Mouse (Mus musculus) hindbrain, embryonic 16.5 days (tissue): Measurements from ENCODE around the gene Olfr532. TPM values are rescaled to one million over a fixed set of nuclear protein-coding genes. Genes with fewer than 3 reads are reported as not detected.
"Not testable (repeated sequence)": the region's sequence is repeated elsewhere in the genome, so short reads cannot be mapped to it uniquely, and the experiment has no call there.

Source experiments
- ATAC-seq: fragments of 200-750 bp; cut with Nextera tagmentation; 2 replicates; pipeline ENCODE4 v1.8.0; 2017; ENCODE audit warnings: moderate TSS enrichment, moderate library complexity
- H3K27ac ChIP-seq: fragments of 300-500 bp; sonication (generic); 2 replicates; pipeline ENCODE4 v1.5.1; 2014; ENCODE audit warnings: low read depth, mild to moderate bottlenecking, control low read depth, low read length, moderate library complexity
- H3K27me3 ChIP-seq: fragments of 300-500 bp; sonication (generic); replicated peaks from 2 replicates; pipeline ENCODE4 v1.6.1; 2014; ENCODE audit warnings: low read length; ENCODE audit not compliant: control insufficient read depth, insufficient read depth
- H3K36me3 ChIP-seq: fragments of 300-500 bp; sonication (generic); 2 replicates; pipeline ENCODE4 v1.6.1; 2014; ENCODE audit warnings: mild to moderate bottlenecking, low read length, moderate library complexity, mixed read lengths; ENCODE audit not compliant: control insufficient read depth, insufficient read depth
- H3K4me1 ChIP-seq: fragments of 300-500 bp; sonication (generic); 2 replicates; pipeline ENCODE4 v1.6.1; 2014; ENCODE audit warnings: low read depth, low read length; ENCODE audit not compliant: control insufficient read depth, insufficient read depth
- H3K4me2 ChIP-seq: fragments of 300-500 bp; sonication (generic); 2 replicates; pipeline ENCODE4 v1.6.1; 2014; ENCODE audit warnings: mild to moderate bottlenecking, low read length, control low read depth, moderate library complexity
- H3K4me3 ChIP-seq: fragments of 300-500 bp; sonication (generic); 2 replicates; pipeline ENCODE4 v1.5.1; 2014; ENCODE audit warnings: mild to moderate bottlenecking, low read length, control low read depth, moderate library complexity
- H3K9ac ChIP-seq: fragments of 300-500 bp; sonication (generic); 2 replicates; pipeline ENCODE4 v1.6.1; 2014; ENCODE audit warnings: low read depth, mild to moderate bottlenecking, control low read depth, low read length, moderate library complexity
- H3K9me3 ChIP-seq: fragments of 300-500 bp; sonication (generic); 2 replicates; pipeline ENCODE4 v1.6.1; 2014; ENCODE audit warnings: mild to moderate bottlenecking, low read length, moderate library complexity; ENCODE audit not compliant: control insufficient read depth
- WGBS: fragments of 180-500 bp; shearing (Covaris S2); extraction: QIAGEN DNeasy Blood & Tissue Kit; methylation state at CpG from one replicate; pipeline ENCODE4 v1.1.7; 2014; 5-methylcytosine and 5-hydroxymethylcytosine counted together
- polyA plus RNA-seq: library from polyadenylated mRNA; unstranded; fragments of >200 nt; fragmentation: Nextera tagmentation; extraction: Ambion mirVana; gene quantifications from 2 replicates; pipeline ENCODE4 v1.2.1, GENCODE M21; 2015

Gene Olfr532
- not detected in 2 replicates for polyA plus RNA-seq

DNA sequence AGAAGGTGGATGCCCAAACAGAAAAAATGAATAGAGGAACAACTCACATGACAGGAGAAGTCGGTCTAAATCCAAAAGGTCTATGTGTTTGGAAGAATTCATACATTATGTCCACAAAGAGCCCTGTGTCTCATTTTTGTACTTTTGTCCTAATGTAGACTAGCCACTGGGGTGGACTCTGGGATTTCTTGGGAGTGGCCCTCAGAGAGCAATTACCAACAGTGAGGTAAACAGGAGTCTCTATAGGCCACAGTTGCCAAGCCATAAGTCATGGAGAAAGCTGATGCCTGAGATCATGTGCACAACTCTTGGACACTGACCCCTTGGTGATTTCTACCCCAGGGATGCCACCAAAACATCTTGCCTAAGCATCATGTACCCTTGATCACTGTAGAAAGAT lies at the start of gene Olfr532:
TSS of gene Olfr532 (minus strand) at position 101 of the 400 bp plus-strand sequence.
- no peak within 1 kb of the TSS for H3K4me3 ChIP-seq
- H3K27me3 ChIP-seq: no peaks in the 10 kb centered on the region
- H3K9ac ChIP-seq: no peak within 1 kb of the TSS
- H3K27ac ChIP-seq: no peak within 1 kb of the TSS
- H3K36me3 ChIP-seq: no peaks in the 10 kb centered on the region
- WGBS: 100% methylated on average over 1 of the region's 1 CpGs
- no peaks in the 10 kb centered on the region for H3K4me1 ChIP-seq
- no peaks in the 10 kb centered on the region for H3K9me3 ChIP-seq
- no peak within 1 kb of the TSS for H3K4me2 ChIP-seq
- ATAC-seq: no peak

DNA sequence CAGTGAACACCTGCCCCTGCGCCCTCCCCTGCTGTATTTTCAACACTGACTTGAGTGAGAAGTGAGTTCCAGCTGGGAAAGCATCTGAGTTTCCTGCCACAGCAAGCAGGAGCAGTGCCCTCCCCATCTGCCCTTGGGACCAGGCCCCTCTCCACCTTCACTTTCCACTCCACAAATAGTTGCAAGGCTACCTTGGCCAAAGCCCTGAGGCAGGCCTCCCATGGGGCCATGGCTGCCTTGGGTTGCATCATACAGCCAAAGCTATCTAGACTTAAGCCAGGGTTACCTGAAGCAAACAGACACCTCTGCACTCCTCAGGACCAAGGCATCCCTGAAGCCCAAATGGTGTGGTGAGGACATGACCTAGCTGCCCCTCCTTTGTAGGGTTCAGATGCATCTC lies 41.6 kb upstream of the Olfr532 start, which contains the start of gene Olfr533:
TSS of gene Olfr533 (plus strand) at position 301 of the 400 bp plus-strand sequence.
- H3K9me3 ChIP-seq, H3K4me3 ChIP-seq, H3K4me2 ChIP-seq, H3K36me3 ChIP-seq, ATAC-seq, H3K4me1 ChIP-seq, H3K27me3 ChIP-seq, H3K9ac ChIP-seq, H3K27ac ChIP-seq: not testable (repeated sequence)
- 67% methylated on average over 1 of the region's 1 CpGs for WGBS

DNA sequence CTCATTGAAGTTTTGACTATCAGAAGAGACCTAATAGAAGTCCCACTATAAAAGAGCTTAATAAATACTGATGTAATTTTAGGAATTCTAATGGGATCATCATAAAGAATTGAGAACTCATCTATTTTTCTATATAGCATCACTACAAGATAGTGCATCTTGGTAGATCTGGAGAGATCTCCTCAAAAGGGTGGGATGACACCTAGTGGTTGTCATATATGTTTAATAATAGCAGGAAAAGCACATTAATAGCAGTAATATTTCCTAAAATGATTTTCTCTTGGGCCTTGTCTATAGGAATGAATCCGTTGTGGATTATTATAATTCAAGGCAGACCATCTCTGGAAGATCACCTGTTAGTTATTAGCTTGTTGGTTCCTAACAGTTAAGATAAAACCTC lies 21.7 kb upstream of the Olfr532 start:
- no peak overlapping the region for H3K4me2 ChIP-seq
- no peak overlapping the region for H3K4me3 ChIP-seq
- H3K27me3 ChIP-seq: no peaks in the 10 kb centered on the region
- no peaks in the 10 kb centered on the region for H3K36me3 ChIP-seq
- H3K27ac ChIP-seq: no peak overlapping the region
- no peaks in the 10 kb centered on the region for H3K4me1 ChIP-seq
- H3K9ac ChIP-seq: no peak overlapping the region
- 66% methylated on average over 1 of the region's 1 CpGs for WGBS
- no peaks in the 10 kb centered on the region for H3K9me3 ChIP-seq
- no peak for ATAC-seq

DNA sequence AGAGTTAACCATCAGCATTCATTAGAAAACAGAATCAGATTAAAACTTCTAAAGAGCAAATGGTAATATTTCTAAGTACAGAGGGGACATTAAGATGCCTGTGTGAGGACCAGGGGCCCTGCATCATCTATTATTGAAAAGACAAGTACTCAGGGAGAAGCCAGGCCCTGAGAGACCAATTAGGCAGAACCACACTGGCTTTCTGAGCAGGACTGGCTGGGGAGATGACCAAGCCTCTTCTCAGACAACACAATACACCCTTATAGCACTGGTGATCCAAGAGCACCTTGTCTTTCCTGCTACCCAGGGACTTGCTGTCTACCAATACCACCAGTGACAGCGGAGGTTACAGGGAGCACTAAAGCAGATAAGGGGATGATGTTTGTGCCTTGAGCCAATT lies 18.6 kb downstream of the Olfr532 start, which contains the start of gene Olfr531:
TSS of gene Olfr531 (minus strand) at position 101 of the 400 bp plus-strand sequence.
- Histone ChIP-seq H3K27ac (no peak within 1 kb of the TSS), H3K9ac (no peak within 1 kb of the TSS), H3K4me2 (no peak within 1 kb of the TSS), H3K9me3 (no peaks in the 10 kb centered on the region), H3K4me3 (no peak within 1 kb of the TSS), H3K36me3 (no peaks in the 10 kb centered on the region), H3K27me3 (no peaks in the 10 kb centered on the region), H3K4me1 (no peaks in the 10 kb centered on the region)
- ATAC-seq: no peak
- 94% methylated on average over 1 of the region's 1 CpGs for WGBS

DNA sequence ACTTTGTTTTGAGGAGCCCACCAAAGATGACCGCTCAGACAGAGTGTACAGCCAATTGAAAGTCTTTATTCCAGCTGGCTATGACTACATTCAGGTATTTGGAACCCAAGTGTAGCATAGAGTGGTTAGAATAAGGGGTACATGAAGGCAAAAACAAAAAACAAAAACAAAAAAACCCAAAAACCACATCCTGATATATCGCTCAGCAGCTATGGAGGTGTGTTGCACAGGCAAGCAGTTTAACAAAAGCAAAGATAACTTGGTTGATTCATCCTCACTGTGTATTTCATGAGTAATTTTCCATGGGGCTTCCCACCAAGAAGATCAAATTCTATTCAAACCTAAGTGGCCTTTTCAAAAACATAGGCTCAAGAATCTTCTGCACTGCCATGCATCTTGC lies 44.5 kb downstream of the Olfr532 start:
- H3K4me1 ChIP-seq: no peaks in the 10 kb centered on the region
- no peak overlapping the region for H3K4me2 ChIP-seq
- H3K27ac ChIP-seq: no peak overlapping the region
- H3K4me3 ChIP-seq: no peak overlapping the region
- no peaks in the 10 kb centered on the region for H3K36me3 ChIP-seq
- no peak for ATAC-seq
- WGBS: 96% methylated on average over 2 of the region's 2 CpGs
- no peak overlapping the region for H3K9ac ChIP-seq
- H3K27me3 ChIP-seq: no peaks in the 10 kb centered on the region
- no peaks in the 10 kb centered on the region for H3K9me3 ChIP-seq

DNA sequence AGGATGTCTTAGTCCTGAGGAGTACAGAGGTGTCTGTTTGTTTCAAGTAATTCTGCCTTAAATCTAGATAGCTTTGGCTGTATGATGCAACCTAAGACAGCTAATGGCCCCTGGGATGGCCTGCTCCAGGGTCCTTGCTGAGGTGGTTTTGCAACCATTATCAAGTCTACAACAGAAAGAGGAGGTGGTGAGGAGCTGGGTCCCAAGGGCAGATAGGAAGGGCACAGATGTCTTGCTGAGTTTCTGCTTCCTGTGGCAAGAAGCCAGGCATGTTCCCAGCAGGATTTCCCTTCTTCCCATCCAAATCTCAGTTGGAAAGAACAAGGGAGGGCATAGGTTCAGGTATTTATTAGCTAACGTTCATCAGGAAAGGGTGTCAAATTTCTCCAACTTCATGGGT lies 45.2 kb downstream of the Olfr532 start, which contains the start of gene Olfr530:
TSS of gene Olfr530 (minus strand) at position 101 of the 400 bp plus-strand sequence.
- H3K4me3 ChIP-seq: no peak within 1 kb of the TSS
- H3K27ac ChIP-seq: no peak within 1 kb of the TSS
- no peaks in the 10 kb centered on the region for H3K36me3 ChIP-seq
- H3K9ac ChIP-seq: no peak within 1 kb of the TSS
- H3K4me1 ChIP-seq: no peaks in the 10 kb centered on the region
- 57% methylated on average over 1 of the region's 1 CpGs for WGBS
- H3K4me2 ChIP-seq: no peak within 1 kb of the TSS
- ATAC-seq: no peak
- no peaks in the 10 kb centered on the region for H3K27me3 ChIP-seq
- no peaks in the 10 kb centered on the region for H3K9me3 ChIP-seq

DNA sequence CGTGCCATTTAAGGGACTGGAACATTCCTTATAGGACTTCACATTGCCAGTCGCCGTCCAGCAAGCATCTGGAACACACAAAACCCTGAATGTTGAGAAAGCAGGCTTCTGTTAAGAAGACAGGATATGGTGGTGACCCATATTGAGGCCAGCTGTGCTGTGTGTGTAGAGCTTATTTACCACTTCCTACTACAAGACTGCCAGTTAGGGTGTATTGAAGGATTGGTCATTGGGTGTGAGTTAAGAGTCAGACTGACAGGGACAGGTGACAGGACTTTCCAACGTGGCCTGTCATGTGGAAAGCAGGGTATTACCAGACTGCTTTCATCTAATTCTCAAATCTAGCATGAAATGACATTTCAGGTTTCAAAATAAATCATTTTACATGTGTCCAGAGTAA lies 47.1 kb downstream of the Olfr532 start:
- Histone ChIP-seq H3K9ac (no peak overlapping the region), H3K4me2 (no peak overlapping the region), H3K27ac (no peak overlapping the region), H3K4me1 (no peaks in the 10 kb centered on the region), H3K9me3 (no peaks in the 10 kb centered on the region), H3K4me3 (no peak overlapping the region), H3K36me3 (no peaks in the 10 kb centered on the region), H3K27me3 (no peaks in the 10 kb centered on the region)
- 83% methylated on average over 4 of the region's 4 CpGs for WGBS
- no peak for ATAC-seq

Other genes starting within 250 kb of the Olfr532 start
- not detected in 2 replicates for gene Olfr523, start 248.4 kb downstream of the Olfr532 start, polyA plus RNA-seq
- not detected in 2 replicates for gene Olfr524, start 215.7 kb downstream of the Olfr532 start, polyA plus RNA-seq
- not detected in 2 replicates for gene Cd163l1, start 203.4 kb downstream of the Olfr532 start, polyA plus RNA-seq
- not detected in 2 replicates for gene 5830411N06Rik, start 174.4 kb downstream of the Olfr532 start, polyA plus RNA-seq
- gene Olfr525, start 100.8 kb downstream of the Olfr532 start, polyA plus RNA-seq: not detected in 2 replicates
- not detected in 2 replicates for gene Olfr527, start 87.6 kb downstream of the Olfr532 start, polyA plus RNA-seq
- not detected in 2 replicates for gene Olfr60, start 60.0 kb downstream of the Olfr532 start, polyA plus RNA-seq
- gene Olfr530, start 45.3 kb downstream of the Olfr532 start, polyA plus RNA-seq: not detected in 2 replicates
- gene Olfr531, start 18.7 kb downstream of the Olfr532 start, polyA plus RNA-seq: not detected in 2 replicates
- gene Olfr533, start 41.7 kb upstream of the Olfr532 start, polyA plus RNA-seq: not detected in 2 replicates
- not detected in 2 replicates for gene Olfr535, start 62.6 kb upstream of the Olfr532 start, polyA plus RNA-seq
- not detected in 2 replicates for gene Olfr536, start 85.8 kb upstream of the Olfr532 start, polyA plus RNA-seq
- gene Olfr538, start 146.2 kb upstream of the Olfr532 start, polyA plus RNA-seq: not detected in 2 replicates
- gene Olfr46, start 179.6 kb upstream of the Olfr532 start, polyA plus RNA-seq: 0.05 TPM in 1 of 2 replicates, not detected in the other
- gene Olfr61, start 207.3 kb upstream of the Olfr532 start, polyA plus RNA-seq: not detected in 2 replicates
- gene Olfr53, start 224.8 kb upstream of the Olfr532 start, polyA plus RNA-seq: not detected in 2 replicates
- gene Olfr539, start 238.3 kb upstream of the Olfr532 start, polyA plus RNA-seq: 0.05 TPM in 1 of 2 replicates, not detected in the other